Mouse (Mus musculus) neural tube, embryonic 10.5 days (tissue): Measurements from ENCODE around the gene Pbx3.

Experiments
- DNase-seq: peaks from one replicate; pipeline ENCODE4 v3.0.0-alpha.2; 2017; ENCODE audit warnings: low spot score; ENCODE audit errors: extremely low spot score

Pbx3 gene

DNA sequence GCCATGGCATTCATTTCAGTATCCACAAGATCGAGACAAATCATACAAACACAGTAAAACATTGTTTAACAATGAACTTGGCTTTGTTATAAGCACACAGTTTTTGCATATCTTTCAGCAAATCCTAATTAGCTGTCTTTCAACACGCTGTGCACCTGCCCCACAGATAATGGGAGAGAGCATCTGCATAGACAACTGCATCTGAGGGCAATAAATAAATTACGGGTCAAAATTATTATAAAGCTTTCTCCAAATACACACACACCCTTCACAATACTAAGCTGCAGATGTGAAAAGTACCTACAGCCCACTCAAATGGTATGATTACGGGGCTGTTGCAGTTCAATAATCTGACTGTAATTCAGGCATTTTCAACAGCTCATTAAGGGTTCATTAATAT, 145.3 kb downstream of the Pbx3 start:
- DNase-seq: no peak

- DNase-seq: no peak
These were observed 147.5 kb downstream of the Pbx3 start for GRCm38 (mm10) chr2:34225470-34225869.

DNA sequence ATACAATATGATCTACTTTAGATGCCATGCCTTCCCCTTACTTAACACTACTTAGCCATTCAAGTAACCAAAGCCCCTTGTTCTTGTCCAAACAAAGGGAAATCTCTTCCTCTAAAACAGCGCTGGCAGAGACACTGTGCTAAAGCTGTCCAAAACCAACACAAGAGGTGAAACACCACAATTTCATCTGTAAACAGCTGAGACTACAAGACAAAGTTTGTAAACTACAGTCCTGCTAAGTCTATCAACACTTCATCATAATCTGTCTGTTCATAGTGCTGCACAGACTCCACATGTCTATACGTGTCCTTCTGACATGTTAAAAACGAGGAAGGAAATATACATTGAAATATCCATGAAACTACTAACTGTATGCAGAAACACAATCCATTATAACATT, 151.5 kb downstream of the Pbx3 start:
- no peak for DNase-seq

DNA sequence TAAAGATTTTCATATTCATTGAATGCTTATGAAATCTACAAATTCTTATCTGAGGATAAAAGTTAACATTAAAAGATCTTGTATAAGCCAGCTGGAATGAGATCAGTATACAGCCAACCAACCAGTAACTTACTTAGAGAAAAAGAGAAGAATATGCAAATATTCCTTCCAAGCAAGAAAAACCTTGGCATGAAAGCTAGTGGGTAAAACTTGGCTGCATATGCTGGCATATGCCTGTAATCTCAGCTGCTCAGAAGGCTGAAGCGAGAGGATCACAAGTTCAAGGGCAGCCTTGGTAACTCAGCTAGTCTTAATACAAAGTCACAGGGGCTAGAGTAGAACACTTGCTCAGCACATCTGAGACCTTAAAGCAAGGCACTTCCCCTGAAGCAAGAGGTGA, 153.8 kb downstream of the Pbx3 start:
- DNase-seq: no peak

GRCm38 (mm10) chr2:34217596-34217995, 155.3 kb downstream of the Pbx3 start:
- DNase-seq: no peak

GRCm38 (mm10) chr2:34215496-34215895, 157.4 kb downstream of the Pbx3 start:
- no peak for DNase-seq

DNA sequence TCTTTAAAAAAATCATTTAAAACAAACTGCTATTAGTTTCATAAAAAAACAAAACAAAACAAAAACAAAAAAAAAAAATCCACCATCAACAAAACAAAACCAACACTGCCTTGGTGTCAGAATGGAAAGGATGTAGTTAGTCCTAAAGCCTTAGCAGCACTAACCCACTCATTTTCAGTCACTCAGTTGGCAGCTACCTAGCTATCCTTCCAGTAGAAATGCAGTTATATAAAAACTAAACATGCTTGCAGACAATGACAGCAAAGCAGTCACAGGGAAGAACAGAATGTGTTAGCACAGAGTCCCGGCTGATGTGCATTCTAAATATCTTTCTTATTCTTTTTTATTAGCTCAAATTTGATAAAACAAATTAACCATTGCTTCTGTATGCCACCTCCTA, 160.5 kb downstream of the Pbx3 start:
- no peak for DNase-seq

- no peak for DNase-seq
These were observed 168.1 kb downstream of the Pbx3 start for GRCm38 (mm10) chr2:34204797-34205196.

DNA sequence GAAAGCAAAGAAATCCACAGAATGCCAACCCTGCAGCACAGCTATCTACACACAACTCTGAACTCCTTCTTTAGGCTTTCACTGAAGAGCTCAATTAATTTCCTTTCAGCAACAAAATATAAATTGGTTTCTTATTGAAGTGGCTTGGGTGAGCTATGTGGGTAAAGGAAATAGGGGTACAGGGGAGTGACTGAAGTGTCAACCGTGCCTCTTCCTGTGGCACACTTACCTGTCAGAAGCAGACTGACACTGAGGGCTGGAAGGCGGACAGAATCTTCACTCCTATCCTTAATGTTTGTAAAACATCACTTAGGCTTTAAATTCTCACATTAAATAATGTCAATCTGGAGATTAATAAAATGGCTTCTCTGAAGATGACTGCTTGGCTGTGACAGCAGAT, 168.6 kb downstream of the Pbx3 start:
- DNase-seq: no peak

DNA sequence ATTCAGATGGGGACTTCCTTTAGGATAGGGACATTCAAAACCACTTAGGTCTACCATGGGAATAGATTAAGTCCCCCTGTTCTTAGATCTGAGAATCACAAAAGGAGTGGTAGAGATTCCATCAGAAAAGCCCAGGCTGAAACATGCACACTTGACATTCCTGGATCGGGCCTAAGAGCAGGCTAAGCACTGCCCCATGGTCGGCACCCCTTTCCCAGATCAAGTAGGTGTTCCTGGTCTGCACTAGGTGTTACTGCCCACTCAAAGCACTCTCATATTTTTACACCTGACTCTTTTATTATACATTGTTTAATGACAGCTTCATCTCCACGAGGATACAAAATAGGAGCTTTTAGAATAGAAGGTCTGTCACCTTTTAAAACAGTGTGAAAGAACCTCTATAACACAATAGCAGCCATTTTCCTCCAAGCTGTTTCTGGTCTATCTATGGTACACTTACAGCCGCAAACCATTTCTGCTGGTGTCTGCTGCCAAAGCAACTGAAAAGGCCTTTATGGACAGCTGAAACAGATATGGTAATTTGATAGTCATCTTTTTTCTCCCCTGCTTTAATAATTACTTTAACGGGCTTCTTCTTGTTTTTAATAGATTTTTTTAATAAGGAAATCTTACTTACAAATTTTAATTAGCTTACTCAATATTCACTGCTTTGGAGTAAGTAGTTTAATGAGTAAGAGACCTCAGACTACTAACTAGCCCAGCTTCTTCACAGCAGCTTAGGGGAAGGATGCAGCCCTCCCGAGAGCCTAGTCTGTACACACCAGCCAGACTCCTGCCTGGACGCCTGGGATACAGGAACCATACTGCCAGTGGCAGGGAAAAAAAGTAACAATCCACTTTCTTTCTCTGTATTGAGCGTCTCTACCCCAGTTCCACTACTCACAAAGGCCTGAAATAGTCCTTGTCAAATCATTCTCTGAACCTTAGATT, 178.8 kb downstream of the Pbx3 start:
- no peak for DNase-seq

- DNase-seq: no peak
These were observed 179.7 kb downstream of the Pbx3 start for GRCm38 (mm10) chr2:34193276-34193675.

GRCm38 (mm10) chr2:34187366-34187765, 185.6 kb downstream of the Pbx3 start:
- DNase-seq: no peak

GRCm38 (mm10) chr2:34181600-34181999, 191.3 kb downstream of the Pbx3 start:
- DNase-seq: no peak

GRCm38 (mm10) chr2:34179299-34179698, 193.6 kb downstream of the Pbx3 start:
- DNase-seq: no peak

GRCm38 (mm10) chr2:34178653-34179052, 194.3 kb downstream of the Pbx3 start:
- DNase-seq: no peak

DNA sequence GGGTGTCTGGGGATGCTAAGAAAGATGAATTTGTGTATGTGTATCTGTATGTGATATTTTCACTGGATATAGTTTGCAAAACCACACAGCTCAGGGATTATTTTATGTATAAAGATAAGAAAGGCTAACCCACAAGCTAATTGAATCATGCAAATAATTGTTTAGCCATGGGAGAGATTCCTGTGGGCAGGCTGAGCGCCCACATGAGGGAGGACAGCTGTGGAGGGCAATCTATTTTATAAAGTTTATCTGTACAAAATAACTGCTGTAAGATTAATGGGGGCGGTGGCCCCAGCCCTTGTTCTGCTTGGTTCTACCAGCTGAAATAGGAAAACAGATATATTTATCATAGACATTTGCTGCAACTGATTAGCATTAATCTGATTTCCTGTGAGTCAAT, 202.5 kb downstream of the Pbx3 start:
- no peak for DNase-seq

DNA sequence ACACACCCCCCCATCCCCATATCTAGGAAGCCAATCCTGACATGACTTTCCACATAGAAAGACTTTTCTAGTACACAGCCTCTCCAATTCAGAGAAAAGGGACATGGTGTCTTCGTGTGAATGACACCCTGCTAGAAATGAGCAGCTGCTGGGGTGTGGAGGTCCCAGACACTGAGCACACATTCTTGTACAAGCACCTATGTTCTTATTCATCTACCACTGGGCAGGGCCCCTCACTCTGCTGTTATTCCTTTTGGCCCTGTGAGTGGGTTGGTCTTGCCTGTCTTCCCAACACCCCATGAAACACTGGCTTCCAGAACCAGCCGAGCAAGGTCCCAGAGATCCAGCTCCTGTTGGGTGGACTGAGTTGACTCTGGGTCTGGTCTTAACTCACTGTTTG, 203.3 kb downstream of the Pbx3 start:
- no peak for DNase-seq

- no peak for DNase-seq
These were observed 204.8 kb downstream of the Pbx3 start for GRCm38 (mm10) chr2:34168191-34168590.

DNA sequence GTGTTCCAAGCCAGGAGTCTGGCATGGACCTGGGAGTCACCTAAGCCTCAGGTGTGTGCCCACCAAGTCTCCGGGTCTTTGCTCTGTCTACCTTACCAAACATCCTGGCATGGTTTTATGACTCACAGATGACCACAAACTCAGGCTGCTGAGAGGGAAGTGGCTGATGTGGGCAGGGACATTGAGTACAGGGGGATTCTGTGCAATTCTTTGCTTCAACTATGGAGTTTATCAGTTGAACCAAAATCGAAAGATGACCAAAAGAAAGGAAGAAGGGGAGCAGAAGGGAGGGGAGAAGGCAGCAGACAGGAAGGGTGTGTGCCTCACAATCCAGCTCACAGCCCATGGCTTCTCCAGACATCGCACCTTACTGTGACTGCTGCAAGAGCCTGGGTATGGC, 210.5 kb downstream of the Pbx3 start:
- DNase-seq: no peak

DNA sequence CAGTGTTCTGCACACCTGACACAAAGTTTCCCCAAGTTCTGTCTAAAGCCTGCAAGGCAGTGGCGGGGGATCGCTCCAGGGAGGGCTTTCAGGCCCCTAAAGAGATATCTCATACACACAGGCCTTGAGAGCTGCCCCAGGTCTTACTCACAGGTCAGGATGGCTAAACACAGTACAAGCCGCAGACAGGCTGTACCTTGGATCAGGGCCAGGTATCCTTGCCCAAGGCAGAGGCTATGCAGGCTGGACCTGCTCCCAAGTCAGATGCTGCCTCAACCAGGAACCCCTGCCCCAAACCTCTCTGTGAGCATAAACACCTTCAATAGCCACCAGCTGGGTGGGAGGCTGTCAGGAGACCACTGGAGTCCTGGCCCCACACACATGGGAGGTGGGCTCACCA, 215.2 kb downstream of the Pbx3 start:
- no peak for DNase-seq

DNA sequence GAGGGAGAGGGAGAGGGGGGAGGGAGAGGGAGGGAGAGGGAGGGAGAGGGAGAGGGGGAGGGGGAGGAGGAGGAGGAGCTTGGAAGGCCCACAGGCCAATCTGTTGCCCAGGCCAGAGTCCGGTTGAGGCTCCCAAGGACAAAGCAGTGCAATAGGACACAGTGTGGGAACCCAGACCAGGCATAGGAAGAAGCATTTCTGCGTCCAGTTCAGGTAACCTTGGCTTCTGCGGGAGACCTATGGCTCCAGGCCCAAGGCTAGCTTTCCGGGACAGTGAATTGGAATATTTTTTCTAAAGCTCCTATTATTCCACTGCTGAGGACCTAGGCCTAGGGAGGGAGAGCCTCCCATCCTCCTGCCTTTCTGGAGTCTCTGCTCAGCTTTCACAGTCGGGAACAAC, 218.1 kb downstream of the Pbx3 start:
- DNase-seq: no peak

GRCm38 (mm10) chr2:34153336-34153735, 219.6 kb downstream of the Pbx3 start:
- DNase-seq: no peak

- DNase-seq: no peak
These were observed 222.4 kb downstream of the Pbx3 start for GRCm38 (mm10) chr2:34150560-34150959.
